Mouse (Mus musculus) stomach, embryonic 15.5 days (tissue): ENCODE measurements around the gene Ear6. TPM values are rescaled to one million over a fixed set of nuclear protein-coding genes. Genes with fewer than 3 reads are reported as not detected.
A peak's percentile ranks its signal among the peaks of the same experiment; 100 is the strongest.

Source experiments
- ATAC-seq: fragments of 200-750 bp; cut with Nextera tagmentation; 2 replicates; pipeline ENCODE4 v1.8.0; 2017; ENCODE audit warnings: low read depth, moderate number of reproducible peaks, moderate TSS enrichment; ENCODE audit not compliant: insufficient read depth, low FRiP score
- H3K27ac ChIP-seq: fragments of 300-500 bp; sonication (generic); 2 replicates; pipeline ENCODE4 v1.5.1; 2015; ENCODE audit warnings: mild to moderate bottlenecking, inconsistent platforms
- H3K27me3 ChIP-seq: fragments of 300-500 bp; sonication (generic); replicated peaks from 2 replicates; pipeline ENCODE4 v1.6.1; 2015; ENCODE audit warnings: inconsistent platforms
- H3K36me3 ChIP-seq: fragments of 300-500 bp; sonication (generic); 2 replicates; pipeline ENCODE4 v1.6.1; 2015; ENCODE audit warnings: inconsistent platforms
- H3K4me1 ChIP-seq: fragments of 300-500 bp; sonication (generic); 2 replicates; pipeline ENCODE4 v1.6.1; 2015; ENCODE audit warnings: inconsistent platforms
- H3K4me2 ChIP-seq: fragments of 300-500 bp; sonication (generic); 2 replicates; pipeline ENCODE4 v1.6.1; 2015; ENCODE audit warnings: mild to moderate bottlenecking, inconsistent platforms
- H3K4me3 ChIP-seq: fragments of 300-500 bp; sonication (generic); replicated peaks from 2 replicates; pipeline ENCODE4 v1.5.1; 2015; ENCODE audit warnings: inconsistent platforms
- H3K9ac ChIP-seq: fragments of 300-500 bp; sonication (generic); 2 replicates; pipeline ENCODE4 v1.6.1; 2015; ENCODE audit warnings: inconsistent platforms
- H3K9me3 ChIP-seq: fragments of 300-500 bp; sonication (generic); 2 replicates; pipeline ENCODE4 v1.6.1; 2016; ENCODE audit warnings: inconsistent platforms
- WGBS: fragments of 180-500 bp; shearing (Covaris S2); methylation state at CpG from one replicate; pipeline ENCODE4 v1.1.7; 2015; 5-methylcytosine and 5-hydroxymethylcytosine counted together
- polyA plus RNA-seq: library from polyadenylated mRNA; unstranded; fragments of >200 nt; fragmentation: Nextera tagmentation; extraction: Ambion mirVana; gene quantifications from 2 replicates; pipeline ENCODE4 v1.2.1, GENCODE M21; 2015

Gene Ear6
- polyA plus RNA-seq, 1 experiment from 2014 or later = 0.39 TPM

- Histone ChIP-seq H3K9ac (no peak overlapping the region), H3K36me3 (no peaks in the 10 kb centered on the region), H3K9me3 (no peaks in the 10 kb centered on the region), H3K27me3 (no peaks in the 10 kb centered on the region), H3K4me2 (no peak overlapping the region), H3K4me1 (no peaks in the 10 kb centered on the region), H3K4me3 (no peak overlapping the region), H3K27ac (no peak overlapping the region)
- ATAC-seq = no peak
- 72% methylated on average over 9 of the region's 9 CpGs for WGBS
Observed at GRCm38 (mm10) chr14:51871741-51872140, 18.2 kb downstream of the Ear6 start.

GRCm38 (mm10) chr14:51877517-51877916 lies 24.0 kb downstream of the Ear6 start:
- H3K36me3 ChIP-seq = no peaks in the 10 kb centered on the region
- no peak overlapping the region for H3K4me2 ChIP-seq
- no peaks in the 10 kb centered on the region for H3K4me1 ChIP-seq
- H3K4me3 ChIP-seq = no peak overlapping the region
- WGBS = 74% methylated on average over 3 of the region's 3 CpGs
- H3K9me3 ChIP-seq = no peaks in the 10 kb centered on the region
- no peak overlapping the region for H3K27ac ChIP-seq
- ATAC-seq = no peak
- no peaks in the 10 kb centered on the region for H3K27me3 ChIP-seq
- no peak overlapping the region for H3K9ac ChIP-seq

GRCm38 (mm10) chr14:51883527-51884030 lies 30.1 kb downstream of the Ear6 start:
- Histone ChIP-seq H3K4me2 (peak overlapping the region; percentile 74), H3K9me3 (no peaks in the 10 kb centered on the region), H3K4me3 (peak overlapping the region; percentile 71), H3K9ac (no peak overlapping the region), H3K4me1 (peaks cover 11% of the 10 kb centered on the region; the same call in 1 of the 2 replicates), H3K27me3 (no peaks in the 10 kb centered on the region), H3K36me3 (peaks cover 18% of the 10 kb centered on the region; the same call in 1 of the 2 replicates), H3K27ac (peak overlapping the region; percentile 84)
- ATAC-seq = peak; percentile 28; the same call in 1 of the 2 replicates
- 1% methylated on average over 4 of the region's 4 CpGs for WGBS

- H3K4me2 ChIP-seq = peak overlapping the region; percentile 74
Observed at GRCm38 (mm10) chr14:51884031-51884544, 30.6 kb downstream of the Ear6 start.

GRCm38 (mm10) chr14:51884598-51885331 lies 31.3 kb downstream of the Ear6 start, which contains the start of gene Mettl17:
TSS of gene Mettl17 (plus strand) at chr14:51884842.
- Histone ChIP-seq H3K4me3 (peak within 1 kb of the TSS; percentile 71), H3K27me3 (no peaks in the 10 kb centered on the region), H3K9me3 (no peaks in the 10 kb centered on the region), H3K4me2 (peak within 1 kb of the TSS; percentile 74), H3K27ac (peak within 1 kb of the TSS; percentile 84), H3K4me1 (peaks cover 11% of the 10 kb centered on the region; the same call in 1 of the 2 replicates), H3K36me3 (peaks cover 29% of the 10 kb centered on the region; the same call in 1 of the 2 replicates), H3K9ac (peak within 1 kb of the TSS; percentile 46; the same call in 1 of the 2 replicates)
- 0% methylated on average over 43 of the region's 43 CpGs for WGBS
- peak; percentile 96 for ATAC-seq

More at GRCm38 (mm10) chr14:51884031-51884544, 30.6 kb downstream of the Ear6 start:
- no peaks in the 10 kb centered on the region for H3K27me3 ChIP-seq
- H3K4me3 ChIP-seq = peak overlapping the region; percentile 71
- WGBS = under 1% methylated on average over 14 of the region's 14 CpGs
- peak overlapping the region; percentile 84 for H3K27ac ChIP-seq
- peaks cover 11% of the 10 kb centered on the region; the same call in 1 of the 2 replicates for H3K4me1 ChIP-seq
- H3K9ac ChIP-seq = no peak overlapping the region
- peak; percentile 11 for ATAC-seq
- H3K9me3 ChIP-seq = no peaks in the 10 kb centered on the region
- H3K36me3 ChIP-seq = peaks cover 23% of the 10 kb centered on the region; the same call in 1 of the 2 replicates

- Histone ChIP-seq H3K4me3 (peak overlapping the region; percentile 71; the same call in 1 of the 2 replicates), H3K27me3 (no peaks in the 10 kb centered on the region), H3K27ac (no peak overlapping the region), H3K9me3 (no peaks in the 10 kb centered on the region), H3K4me2 (peak overlapping the region; percentile 74), H3K4me1 (peaks cover 11% of the 10 kb centered on the region; the same call in 1 of the 2 replicates), H3K9ac (no peak overlapping the region), H3K36me3 (peaks cover 40% of the 10 kb centered on the region)
- no peak for ATAC-seq
- WGBS = 69% methylated on average over 6 of the region's 6 CpGs
Observed at GRCm38 (mm10) chr14:51886051-51886450, 32.6 kb downstream of the Ear6 start.

- Histone ChIP-seq H3K27ac (no peak overlapping the region), H3K27me3 (no peaks in the 10 kb centered on the region), H3K36me3 (peaks cover 48% of the 10 kb centered on the region), H3K4me2 (no peak overlapping the region), H3K9me3 (no peaks in the 10 kb centered on the region), H3K4me3 (no peak overlapping the region), H3K4me1 (peaks cover 15% of the 10 kb centered on the region; the same call in 1 of the 2 replicates), H3K9ac (no peak overlapping the region)
- WGBS = 85% methylated on average over 6 of the region's 6 CpGs
- no peak for ATAC-seq
Observed at GRCm38 (mm10) chr14:51889833-51890232, 36.3 kb downstream of the Ear6 start.

GRCm38 (mm10) chr14:51892191-51892939 lies 38.9 kb downstream of the Ear6 start, which contains the start of gene Slc39a2:
TSS of gene Slc39a2 (plus strand) at chr14:51892889.
- Histone ChIP-seq H3K4me2 (no peak within 1 kb of the TSS), H3K4me1 (0 out of 2 replicates have a peak, but pooled peaks cover 4% of the 10 kb centered on the region), H3K9me3 (no peaks in the 10 kb centered on the region), H3K27me3 (no peaks in the 10 kb centered on the region), H3K4me3 (no peak within 1 kb of the TSS), H3K36me3 (peaks cover 40% of the 10 kb centered on the region), H3K9ac (no peak within 1 kb of the TSS), H3K27ac (no peak within 1 kb of the TSS)
- WGBS = 86% methylated on average over 9 of the region's 9 CpGs
- no peak for ATAC-seq

- no peaks in the 10 kb centered on the region for H3K9me3 ChIP-seq
- peak; percentile 85; the same call in 1 of the 2 replicates for ATAC-seq
- WGBS = 24% methylated on average over 10 of the region's 10 CpGs
- no peak overlapping the region for H3K4me2 ChIP-seq
- H3K9ac ChIP-seq = no peak overlapping the region
- H3K4me1 ChIP-seq = 0 out of 2 replicates have a peak, but pooled peaks cover 4% of the 10 kb centered on the region
- H3K27me3 ChIP-seq = no peaks in the 10 kb centered on the region
- no peak overlapping the region for H3K4me3 ChIP-seq
- H3K27ac ChIP-seq = no peak overlapping the region
- H3K36me3 ChIP-seq = peaks cover 32% of the 10 kb centered on the region
Observed at GRCm38 (mm10) chr14:51893094-51893794, 39.7 kb downstream of the Ear6 start.

- 45% methylated on average over 3 of the region's 3 CpGs for WGBS
- H3K9ac ChIP-seq = no peak overlapping the region
- peak; percentile 24; the same call in 1 of the 2 replicates for ATAC-seq
- H3K36me3 ChIP-seq = peaks cover 28% of the 10 kb centered on the region
- H3K4me2 ChIP-seq = no peak overlapping the region
- H3K27ac ChIP-seq = no peak overlapping the region
- H3K4me1 ChIP-seq = 0 out of 2 replicates have a peak, but pooled peaks cover 4% of the 10 kb centered on the region
- H3K27me3 ChIP-seq = no peaks in the 10 kb centered on the region
- no peak overlapping the region for H3K4me3 ChIP-seq
- H3K9me3 ChIP-seq = no peaks in the 10 kb centered on the region
Observed at GRCm38 (mm10) chr14:51893809-51894208, 40.3 kb downstream of the Ear6 start.

- Histone ChIP-seq H3K9ac (no peak overlapping the region), H3K36me3 (peaks cover 16% of the 10 kb centered on the region), H3K27me3 (no peaks in the 10 kb centered on the region), H3K4me2 (no peak overlapping the region), H3K9me3 (no peaks in the 10 kb centered on the region), H3K27ac (no peak overlapping the region), H3K4me3 (no peak overlapping the region), H3K4me1 (0 out of 2 replicates have a peak, but pooled peaks cover 4% of the 10 kb centered on the region)
- WGBS = 81% methylated on average over 14 of the region's 14 CpGs
- no peak for ATAC-seq
Observed at GRCm38 (mm10) chr14:51895071-51895470, 41.6 kb downstream of the Ear6 start.
